Mouse (Mus musculus): ENCODE measurements at regions not wholly inside any gene's neighbourhood (a gene's known extent, or its start where the extent isn't known, plus 50 kb on each side); places are given as distances from the start of the nearest gene placed in this dataset.

- peak; percentile 57 to 62 for DNase-seq (ENCODE audit: low spot score in 2 of 2)
Observed at GRCm38 (mm10) chr14:80247575-80247974, 263.7 kb downstream of the Olfm4 start.

- no peak for DNase-seq (ENCODE audit: low spot score in 2 of 2)
Observed at GRCm38 (mm10) chr14:80249882-80250281, 266.0 kb downstream of the Olfm4 start.

GRCm38 (mm10) chr14:80257086-80257485 is 273.2 kb downstream of the Olfm4 start:
- DNase-seq (ENCODE audit: low spot score in 2 of 2), result no peak

GRCm38 (mm10) chr14:80263173-80263572 is 279.3 kb downstream of the Olfm4 start:
- no peak for DNase-seq (ENCODE audit: low spot score in 2 of 2)

- DNase-seq (ENCODE audit: low spot score in 2 of 2), result no peak
Observed at GRCm38 (mm10) chr14:80265081-80265480, 281.2 kb downstream of the Olfm4 start.

DNA sequence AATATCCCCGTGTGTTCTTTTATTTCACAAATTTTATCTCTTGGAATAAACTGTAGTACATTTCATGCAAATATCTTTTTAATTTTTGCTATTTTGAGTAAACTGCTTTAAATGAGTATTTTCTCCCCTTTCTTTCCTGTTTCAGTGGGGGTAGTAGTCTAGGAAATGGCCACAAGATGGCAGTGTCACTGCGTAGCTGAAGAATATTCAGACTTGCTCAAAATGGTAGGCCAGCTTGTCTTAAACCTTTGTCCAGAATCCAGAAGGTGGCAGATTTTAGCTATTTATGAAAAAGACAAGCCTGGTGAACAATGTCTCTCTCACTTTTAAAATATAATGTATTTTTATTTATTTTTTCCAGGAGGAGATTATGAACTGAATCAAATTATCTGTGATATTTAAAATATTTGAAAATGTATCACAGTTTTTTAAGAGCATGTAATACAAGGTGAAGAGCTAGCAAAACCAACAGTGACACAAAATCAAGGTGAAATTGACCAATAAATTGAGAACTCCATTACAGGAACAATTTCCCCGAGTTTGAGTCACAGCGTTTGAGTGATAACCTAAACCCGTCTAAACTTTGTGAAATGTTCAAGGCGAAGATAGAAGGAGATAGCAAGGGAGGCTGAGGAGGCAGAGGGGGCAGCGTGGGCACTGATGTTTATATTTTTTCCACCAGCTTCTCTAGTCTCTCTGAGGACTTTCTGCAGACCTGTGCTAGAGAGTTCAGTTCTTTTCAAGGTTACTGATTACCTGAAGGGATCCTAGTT is 285.5 kb downstream of the Olfm4 start:
- peak; percentile 67 to 79 for DNase-seq (ENCODE audit: low spot score in 2 of 2)

GRCm38 (mm10) chr14:80270063-80270462 is 286.2 kb downstream of the Olfm4 start:
- no peak for DNase-seq (ENCODE audit: low spot score in 2 of 2)

DNA sequence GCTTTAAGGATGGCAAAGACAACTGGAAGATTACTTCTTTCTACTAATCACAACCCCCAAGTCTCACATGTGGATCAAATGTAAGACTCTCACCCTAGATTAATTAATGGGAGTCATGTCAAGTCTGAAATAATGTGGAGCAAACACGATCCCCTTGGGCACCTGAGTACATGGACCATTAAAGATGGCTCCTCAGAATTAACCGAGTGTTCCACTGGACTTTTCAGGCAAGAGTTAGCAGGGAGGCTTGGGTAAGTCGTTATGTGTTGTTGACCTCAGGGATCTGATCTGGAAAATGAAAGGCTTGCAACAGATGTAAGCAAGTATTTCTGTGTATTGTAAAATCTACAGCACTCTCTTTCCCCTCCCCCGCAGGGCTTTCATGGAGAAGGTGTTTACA is 296.3 kb downstream of the Olfm4 start:
- no peak for DNase-seq (ENCODE audit: low spot score in 2 of 2)

DNA sequence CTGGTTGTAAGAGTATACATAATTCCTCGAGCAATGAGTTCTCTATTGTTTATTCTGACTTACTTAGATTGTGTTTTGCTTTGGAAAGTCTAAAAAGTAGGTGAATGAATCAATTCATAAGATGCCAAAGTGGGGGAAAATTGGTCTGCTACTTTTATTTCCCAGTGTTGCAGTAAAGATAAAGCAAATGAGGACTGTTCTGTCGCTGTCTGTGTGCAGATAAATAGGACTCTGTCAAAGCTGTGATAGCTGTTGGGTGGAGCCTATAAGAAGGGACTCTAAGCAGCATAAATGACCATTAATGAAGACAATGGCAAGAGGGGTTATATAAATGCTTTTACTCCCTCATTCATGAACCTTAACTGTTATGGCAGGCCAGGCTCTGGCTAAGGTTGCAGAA is 299.8 kb downstream of the Olfm4 start:
- no peak for DNase-seq (ENCODE audit: low spot score in 2 of 2)

DNA sequence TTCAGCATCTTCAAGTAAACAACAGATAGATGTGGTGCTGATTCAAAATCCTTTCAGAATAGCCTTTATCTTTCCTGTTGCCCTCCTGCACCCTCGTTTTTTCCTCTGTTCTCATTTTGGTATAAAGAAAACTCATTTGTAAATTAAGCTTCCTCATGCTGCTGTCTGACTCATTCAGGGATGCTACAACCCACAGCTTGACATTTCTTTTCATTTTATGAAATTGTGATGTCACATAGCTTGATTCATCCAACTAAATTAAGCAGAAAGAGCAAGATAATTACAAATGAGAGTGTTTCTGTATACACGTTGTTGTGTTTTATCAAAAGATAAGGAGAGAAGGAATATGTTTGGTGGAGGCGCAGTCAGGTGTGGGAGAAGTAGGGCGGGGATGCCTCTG is 307.5 kb downstream of the Olfm4 start:
- DNase-seq (ENCODE audit: low spot score in 2 of 2), result no peak

DNA sequence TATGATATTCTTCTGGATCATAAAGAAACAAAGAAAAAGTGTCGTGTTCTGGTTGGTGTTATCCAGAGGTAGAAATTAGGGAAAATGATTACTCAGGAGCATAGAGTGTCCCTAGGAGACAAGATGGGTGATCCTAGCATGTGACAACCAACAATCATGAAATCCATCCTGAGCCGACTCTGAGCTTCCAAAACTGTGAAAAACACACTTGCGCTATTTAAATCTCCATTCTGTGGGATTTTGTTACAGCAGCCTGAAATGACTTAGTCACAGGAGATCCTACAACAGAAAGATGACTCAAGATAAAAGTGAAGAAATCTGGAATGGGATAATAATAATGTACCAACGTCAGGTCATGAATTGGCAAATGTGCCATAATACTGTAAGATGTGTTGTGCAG is 309.5 kb downstream of the Olfm4 start:
- DNase-seq (ENCODE audit: low spot score in 2 of 2), result no peak

DNA sequence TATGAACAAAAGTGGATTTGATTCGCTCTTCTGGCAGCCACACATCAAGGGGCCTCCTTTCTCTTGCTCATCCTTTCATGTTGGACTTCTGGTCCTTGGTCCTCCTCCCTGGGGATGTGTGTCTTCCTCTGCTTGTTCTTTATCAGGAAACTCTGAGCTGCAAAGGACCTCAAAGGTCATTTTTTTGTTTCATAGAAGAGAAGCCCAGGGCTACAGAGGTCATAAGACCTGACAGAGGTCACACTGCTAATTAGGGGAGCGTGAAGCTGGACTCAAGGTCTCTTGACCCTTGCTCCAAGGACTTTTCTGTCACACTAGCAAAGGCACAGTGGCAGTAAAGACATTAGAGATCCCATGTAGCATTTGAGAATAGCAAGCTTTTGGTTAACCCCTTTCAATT is 345.8 kb downstream of the Olfm4 start:
- DNase-seq (ENCODE audit: low spot score in 2 of 2), result no peak

DNA sequence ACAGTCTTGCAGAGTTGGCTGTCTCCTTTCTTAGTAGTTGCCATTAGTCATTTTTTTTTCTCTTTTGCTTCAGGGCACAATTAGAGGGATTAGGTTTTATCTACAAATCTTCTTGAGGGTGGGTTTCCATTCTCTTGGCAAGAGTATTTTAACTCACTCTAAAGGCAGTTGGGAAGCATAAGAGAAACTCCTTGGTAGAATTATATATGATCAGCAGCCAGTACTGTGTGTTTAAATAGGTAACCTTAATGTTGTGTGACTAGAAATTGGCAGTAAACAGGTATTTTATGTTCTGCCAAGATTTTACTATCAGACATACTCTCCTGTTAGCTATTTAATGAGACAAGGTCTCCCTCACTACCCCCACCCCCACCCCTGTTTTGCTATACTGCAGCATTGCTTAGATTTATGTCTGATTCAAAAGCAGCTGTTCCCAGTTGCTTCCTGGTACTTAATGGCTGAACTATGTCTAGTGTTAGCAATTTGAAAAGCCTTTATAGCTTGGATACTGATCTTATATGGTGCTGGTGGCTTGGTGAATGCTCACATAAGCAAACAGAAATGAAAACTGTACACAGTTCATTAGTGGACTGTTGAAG is 378.2 kb downstream of the Olfm4 start:
- DNase-seq (ENCODE audit: low spot score in 2 of 2), result no peak

GRCm38 (mm10) chr14:80369448-80370153 is 385.7 kb downstream of the Olfm4 start:
- no peak for DNase-seq (ENCODE audit: low spot score in 2 of 2)

DNA sequence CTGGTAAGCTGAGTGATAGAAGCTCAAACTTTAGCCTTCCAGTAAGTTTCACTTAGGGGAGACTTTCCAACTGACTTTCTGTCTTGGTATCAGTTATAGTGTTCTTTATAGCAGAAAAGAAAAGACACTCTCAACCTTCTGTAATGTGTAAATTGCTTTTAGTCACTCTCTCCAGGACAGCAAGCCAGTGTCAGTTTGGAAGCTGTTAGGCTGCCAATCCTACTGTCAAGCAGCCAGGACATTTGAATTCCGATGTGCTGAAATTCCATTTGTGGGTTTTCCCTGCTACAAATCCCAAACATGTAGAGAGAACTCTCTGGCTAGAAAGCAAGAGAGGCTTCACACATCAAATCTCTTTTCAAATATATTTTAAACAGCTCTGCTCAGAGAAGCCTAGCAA is 390.4 kb downstream of the Olfm4 start:
- no peak for DNase-seq (ENCODE audit: low spot score in 2 of 2)

DNA sequence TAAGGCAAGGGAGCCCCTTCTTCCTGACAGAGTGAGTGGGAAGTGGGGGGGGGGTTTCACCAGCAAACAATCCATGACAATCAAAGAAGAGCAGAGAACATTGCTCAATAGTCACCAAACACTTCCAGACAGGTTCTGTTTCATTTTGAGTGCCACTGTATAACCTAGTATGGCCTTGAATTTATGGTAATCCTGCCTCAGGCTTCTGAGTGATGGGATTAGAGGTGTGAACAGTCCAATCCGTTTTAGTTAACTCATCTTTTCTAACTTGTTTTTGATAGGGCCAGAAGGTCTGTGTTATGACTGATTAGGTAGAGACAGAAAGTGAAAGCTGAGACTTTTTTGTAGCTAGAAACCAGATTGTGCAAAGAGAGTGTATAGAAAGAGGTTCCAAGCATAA is 393.2 kb downstream of the Olfm4 start:
- DNase-seq (ENCODE audit: low spot score in 2 of 2), result no peak

DNA sequence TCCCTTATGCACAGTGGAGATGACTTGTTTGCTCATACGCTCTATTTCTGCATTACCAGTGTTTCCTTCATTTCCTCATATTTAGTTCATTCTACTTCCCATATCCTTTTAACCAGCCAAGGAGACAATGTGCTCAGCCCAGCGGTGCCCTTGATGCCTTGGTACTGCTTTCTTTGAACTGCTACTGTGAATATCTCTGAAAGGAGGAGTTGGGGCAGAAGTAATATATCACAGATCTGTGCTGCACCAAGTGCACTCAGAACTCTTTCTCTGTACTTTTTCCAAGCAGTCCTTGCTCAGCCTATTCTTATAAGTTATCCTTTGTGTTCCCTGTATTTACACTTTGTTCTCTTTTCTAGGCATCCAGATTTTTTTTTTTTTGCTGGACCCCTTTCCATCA is 407.5 kb downstream of the Olfm4 start:
- DNase-seq (ENCODE audit: low spot score in 2 of 2), result no peak

DNA sequence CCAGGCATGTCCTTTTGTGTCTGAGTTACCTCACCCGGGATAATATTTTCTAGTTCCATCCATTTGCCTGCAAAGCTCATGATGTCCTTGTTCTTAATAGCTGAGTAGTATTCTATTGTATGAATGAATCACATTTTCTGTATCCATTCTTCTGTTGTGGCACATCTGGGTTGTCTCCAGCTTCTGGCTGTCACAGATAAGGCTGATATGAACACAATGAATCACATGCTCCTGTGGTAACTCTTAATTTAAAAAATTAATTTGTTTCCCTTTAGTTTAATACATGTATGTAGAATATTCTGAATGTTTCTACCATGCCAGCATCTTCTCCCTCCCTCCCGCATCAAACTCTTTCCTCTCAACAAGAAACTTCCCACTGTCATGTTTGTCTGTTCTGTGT is 424.4 kb downstream of the Olfm4 start:
- no peak for DNase-seq (ENCODE audit: low spot score in 2 of 2)

DNA sequence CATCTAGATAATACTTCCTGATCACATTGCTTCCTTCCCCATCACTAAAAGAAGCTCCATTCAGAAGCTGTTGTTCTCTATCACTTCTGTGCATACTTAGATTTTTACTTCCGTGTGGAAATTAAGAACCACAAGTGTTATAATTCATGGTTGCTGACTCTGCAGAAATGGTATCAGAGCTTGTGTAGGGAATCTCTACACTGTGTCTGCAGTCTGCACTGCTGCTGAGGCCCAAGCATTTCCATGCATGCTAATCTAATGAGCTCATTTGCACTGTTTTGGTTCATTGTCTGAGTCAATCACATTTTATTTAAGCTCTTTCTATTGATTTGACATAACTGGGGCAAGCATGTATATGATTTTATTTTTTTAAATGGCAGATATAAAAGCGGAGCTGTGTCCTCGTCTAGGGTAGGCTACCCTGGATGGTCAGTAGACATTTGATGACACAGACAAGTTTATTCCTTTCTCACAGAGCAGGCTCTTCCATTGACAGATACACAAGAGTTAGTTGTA is 435.0 kb downstream of the Olfm4 start:
- DNase-seq (ENCODE audit: low spot score in 2 of 2), result no peak

GRCm38 (mm10) chr14:80443820-80444219 is 459.9 kb downstream of the Olfm4 start:
- DNase-seq (ENCODE audit: low spot score in 2 of 2), result no peak

- no peak for DNase-seq (ENCODE audit: low spot score in 2 of 2)
Observed at GRCm38 (mm10) chr14:80471470-80471869, 487.6 kb downstream of the Olfm4 start.

DNA sequence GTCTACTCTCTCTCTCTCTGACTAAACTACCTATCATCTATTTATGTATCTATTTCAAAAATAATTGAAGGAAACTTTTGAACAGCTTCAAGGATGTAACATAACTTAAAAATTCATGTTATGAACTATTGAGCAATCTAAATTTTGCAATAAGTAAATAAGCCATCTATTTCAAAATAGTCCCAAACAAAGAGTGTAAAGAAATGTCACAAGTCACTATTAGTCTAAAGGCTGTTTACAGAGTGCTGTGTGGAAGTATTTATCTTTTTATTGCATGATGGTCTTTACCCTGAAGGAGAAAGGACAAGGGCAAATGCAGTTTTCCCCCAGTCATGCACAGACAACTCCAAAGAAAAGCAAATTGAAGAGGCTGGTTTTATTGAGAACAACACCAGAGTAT is 496.0 kb downstream of the Olfm4 start:
- no peak for DNase-seq (ENCODE audit: low spot score in 2 of 2)

- no peak for DNase-seq (ENCODE audit: low spot score in 2 of 2)
Observed at GRCm38 (mm10) chr14:80482771-80483170, 498.9 kb downstream of the Olfm4 start.

Data from frontal cortex, postnatal 14 days (tissue).